Mouse (Mus musculus) limb, embryonic 15.5 days (tissue): ENCODE results near the gene Fgfr2. TPM values are rescaled to one million over a fixed set of nuclear protein-coding genes. Genes with fewer than 3 reads are reported as not detected.

Source experiments
- ATAC-seq: fragments of 200-750 bp; cut with Nextera tagmentation; 2 replicates; pipeline ENCODE4 v1.8.0; 2017; ENCODE audit warnings: low read depth, moderate TSS enrichment; ENCODE audit not compliant: insufficient number of reproducible peaks, low FRiP score, low TSS enrichment
- H3K27ac ChIP-seq: fragments of 300-500 bp; sonication (generic); 2 replicates; pipeline ENCODE4 v1.5.1; 2015; ENCODE audit warnings: moderate library complexity, mild to moderate bottlenecking, inconsistent platforms
- H3K27me3 ChIP-seq: fragments of 300-500 bp; sonication (generic); 2 replicates; pipeline ENCODE4 v1.6.1; 2015; ENCODE audit warnings: inconsistent platforms
- H3K36me3 ChIP-seq: fragments of 300-500 bp; sonication (generic); 2 replicates; pipeline ENCODE4 v1.6.1; 2015; ENCODE audit warnings: inconsistent platforms
- H3K4me1 ChIP-seq: fragments of 300-500 bp; sonication (generic); 2 replicates; pipeline ENCODE4 v1.6.1; 2015; ENCODE audit warnings: inconsistent platforms
- H3K4me2 ChIP-seq: fragments of 300-500 bp; sonication (generic); 2 replicates; pipeline ENCODE4 v1.6.1; 2015; ENCODE audit warnings: mild to moderate bottlenecking, inconsistent platforms
- H3K4me3 ChIP-seq: fragments of 300-500 bp; sonication (generic); 2 replicates; pipeline ENCODE4 v1.5.1; 2015; ENCODE audit warnings: mild to moderate bottlenecking, inconsistent platforms
- H3K9ac ChIP-seq: fragments of 300-500 bp; sonication (generic); 2 replicates; pipeline ENCODE4 v1.6.1; 2015; ENCODE audit warnings: inconsistent platforms
- H3K9me3 ChIP-seq: fragments of 300-500 bp; sonication (generic); 2 replicates; pipeline ENCODE4 v1.6.1; 2016; ENCODE audit warnings: inconsistent platforms
- WGBS: fragments of 180-500 bp; shearing (Covaris S2); methylation state at CpG from one replicate; pipeline ENCODE4 v1.1.7; 2015; 5-methylcytosine and 5-hydroxymethylcytosine counted together
- polyA plus RNA-seq: library from polyadenylated mRNA; unstranded; fragments of >200 nt; fragmentation: Nextera tagmentation; extraction: Ambion mirVana; gene quantifications from 2 replicates; pipeline ENCODE4 v1.2.1, GENCODE M21; 2015

The Fgfr2 gene
- polyA plus RNA-seq, 1 experiment from 2014 or later = 101 TPM

- 90% methylated on average over 7 of the region's 7 CpGs for WGBS
- no peak overlapping the region for H3K9ac ChIP-seq
- no peak overlapping the region for H3K4me2 ChIP-seq
- no peak for ATAC-seq
- H3K27ac ChIP-seq = no peak overlapping the region
- H3K27me3 ChIP-seq = no peaks in the 10 kb centered on the region
- H3K36me3 ChIP-seq = no peaks in the 10 kb centered on the region
- H3K4me3 ChIP-seq = no peak overlapping the region
- no peaks in the 10 kb centered on the region for H3K9me3 ChIP-seq
- H3K4me1 ChIP-seq = peaks cover 7% of the 10 kb centered on the region
Measured at GRCm38 (mm10) chr7:130337601-130338000, 2785.5 kb downstream of the Fgfr2 start.

- Histone ChIP-seq H3K4me2 (no peak overlapping the region), H3K4me1 (peaks cover 11% of the 10 kb centered on the region), H3K4me3 (no peak overlapping the region), H3K9ac (no peak overlapping the region), H3K27ac (no peak overlapping the region), H3K36me3 (no peaks in the 10 kb centered on the region), H3K9me3 (no peaks in the 10 kb centered on the region), H3K27me3 (no peaks in the 10 kb centered on the region)
- WGBS = 43% methylated on average over 4 of the region's 4 CpGs
- ATAC-seq = no peak
Measured at GRCm38 (mm10) chr7:130335440-130336051, 2787.6 kb downstream of the Fgfr2 start.

- no peak overlapping the region for H3K4me2 ChIP-seq
- no peaks in the 10 kb centered on the region for H3K36me3 ChIP-seq
- peaks cover 22% of the 10 kb centered on the region for H3K4me1 ChIP-seq
- no peak overlapping the region for H3K4me3 ChIP-seq
- H3K27me3 ChIP-seq = no peaks in the 10 kb centered on the region
- ATAC-seq = peak; percentile 53
- 60% methylated on average over 11 of the region's 11 CpGs for WGBS
- H3K9me3 ChIP-seq = no peaks in the 10 kb centered on the region
- no peak overlapping the region for H3K9ac ChIP-seq
- H3K27ac ChIP-seq = peak overlapping the region; percentile 77
Measured at GRCm38 (mm10) chr7:130332515-130333220, 2790.5 kb downstream of the Fgfr2 start.

DNA sequence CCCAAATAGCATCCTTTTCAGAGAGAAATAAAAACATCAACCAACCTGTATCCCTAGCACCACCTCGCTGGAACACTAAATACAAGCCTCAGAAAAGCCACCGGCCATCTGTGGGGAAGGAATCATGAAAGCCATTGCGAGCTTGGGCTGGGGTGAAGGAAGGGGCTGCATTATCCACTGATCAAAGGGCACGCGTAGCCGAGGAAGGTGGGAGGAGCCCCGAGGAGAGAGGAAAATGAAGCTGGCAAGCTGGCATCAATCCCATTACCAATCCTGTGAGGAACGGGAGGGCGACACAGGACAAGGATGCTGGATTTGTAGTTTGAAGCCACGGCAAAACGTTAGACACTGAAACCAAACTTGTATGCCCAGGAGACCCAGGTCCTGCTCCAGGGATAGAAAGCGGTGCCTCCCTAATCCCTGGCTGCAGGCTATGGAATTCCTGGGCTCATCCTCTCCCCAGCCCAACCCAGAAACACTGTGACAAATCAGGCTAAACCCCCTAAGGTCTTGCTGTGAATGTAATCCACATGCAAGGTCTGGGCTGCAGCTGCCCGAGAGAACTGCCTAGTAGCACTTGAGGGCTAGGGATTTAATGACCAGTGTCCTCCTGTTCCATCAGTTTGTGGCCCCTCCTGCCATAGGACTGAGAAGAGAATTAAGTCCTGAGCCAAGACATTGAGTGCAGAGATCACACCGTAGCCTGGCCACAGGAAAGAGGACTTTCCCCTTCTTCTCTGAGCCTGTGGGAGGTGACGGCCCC, 2795.4 kb downstream of the Fgfr2 start:
- H3K4me1 ChIP-seq = peaks cover 44% of the 10 kb centered on the region
- peak overlapping the region; percentile 61; the same call in 1 of the 2 replicates for H3K27ac ChIP-seq
- 0 out of 2 replicates have a peak overlapping the region, but pooled peaks have one; percentile 19 for H3K4me2 ChIP-seq
- 11% methylated on average over 15 of the region's 15 CpGs for WGBS
- no peaks in the 10 kb centered on the region for H3K36me3 ChIP-seq
- H3K9me3 ChIP-seq = no peaks in the 10 kb centered on the region
- no peaks in the 10 kb centered on the region for H3K27me3 ChIP-seq
- no peak overlapping the region for H3K4me3 ChIP-seq
- no peak overlapping the region for H3K9ac ChIP-seq
- ATAC-seq = no peak

DNA sequence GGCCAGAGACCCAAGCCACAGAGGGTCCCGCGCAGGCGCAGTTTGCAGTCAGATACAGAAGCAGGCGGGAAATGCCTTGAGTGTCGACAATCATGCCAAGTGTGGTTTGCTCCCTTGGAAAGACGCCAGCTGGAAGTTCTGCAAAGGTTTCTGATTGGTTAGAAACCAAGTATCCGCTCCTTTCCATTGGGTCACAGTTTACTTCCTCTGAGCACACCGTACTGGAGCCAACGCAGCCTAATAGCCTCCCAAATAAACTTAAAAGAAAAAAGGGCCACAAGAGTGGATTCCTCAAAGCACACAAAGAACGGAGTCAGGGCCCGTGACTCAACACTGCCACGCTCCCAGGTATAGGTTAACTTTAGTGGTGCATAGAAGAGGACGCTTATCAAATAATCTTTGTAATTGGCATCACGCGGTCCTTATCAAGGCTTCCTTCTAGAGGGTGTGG, 2797.1 kb downstream of the Fgfr2 start:
- WGBS = 54% methylated on average over 15 of the region's 15 CpGs
- no peaks in the 10 kb centered on the region for H3K36me3 ChIP-seq
- H3K27ac ChIP-seq = peak overlapping the region; percentile 51; the same call in 1 of the 2 replicates
- H3K4me1 ChIP-seq = peaks cover 41% of the 10 kb centered on the region
- no peak overlapping the region for H3K4me2 ChIP-seq
- no peak overlapping the region for H3K4me3 ChIP-seq
- no peaks in the 10 kb centered on the region for H3K27me3 ChIP-seq
- ATAC-seq = no peak
- H3K9me3 ChIP-seq = no peaks in the 10 kb centered on the region
- H3K9ac ChIP-seq = no peak overlapping the region

- no peak overlapping the region for H3K4me2 ChIP-seq
- peak overlapping the region; percentile 51 for H3K27ac ChIP-seq
- 19% methylated on average over 12 of the region's 14 CpGs for WGBS
- H3K9ac ChIP-seq = no peak overlapping the region
- H3K4me1 ChIP-seq = peaks cover 47% of the 10 kb centered on the region
- no peak overlapping the region for H3K4me3 ChIP-seq
- no peaks in the 10 kb centered on the region for H3K27me3 ChIP-seq
- ATAC-seq = no peak
- no peaks in the 10 kb centered on the region for H3K36me3 ChIP-seq
- no peaks in the 10 kb centered on the region for H3K9me3 ChIP-seq
Measured at GRCm38 (mm10) chr7:130324716-130325401, 2798.3 kb downstream of the Fgfr2 start.

- 72% methylated on average over 4 of the region's 4 CpGs for WGBS
Measured at GRCm38 (mm10) chr7:130323766-130324165, 2799.4 kb downstream of the Fgfr2 start.

DNA sequence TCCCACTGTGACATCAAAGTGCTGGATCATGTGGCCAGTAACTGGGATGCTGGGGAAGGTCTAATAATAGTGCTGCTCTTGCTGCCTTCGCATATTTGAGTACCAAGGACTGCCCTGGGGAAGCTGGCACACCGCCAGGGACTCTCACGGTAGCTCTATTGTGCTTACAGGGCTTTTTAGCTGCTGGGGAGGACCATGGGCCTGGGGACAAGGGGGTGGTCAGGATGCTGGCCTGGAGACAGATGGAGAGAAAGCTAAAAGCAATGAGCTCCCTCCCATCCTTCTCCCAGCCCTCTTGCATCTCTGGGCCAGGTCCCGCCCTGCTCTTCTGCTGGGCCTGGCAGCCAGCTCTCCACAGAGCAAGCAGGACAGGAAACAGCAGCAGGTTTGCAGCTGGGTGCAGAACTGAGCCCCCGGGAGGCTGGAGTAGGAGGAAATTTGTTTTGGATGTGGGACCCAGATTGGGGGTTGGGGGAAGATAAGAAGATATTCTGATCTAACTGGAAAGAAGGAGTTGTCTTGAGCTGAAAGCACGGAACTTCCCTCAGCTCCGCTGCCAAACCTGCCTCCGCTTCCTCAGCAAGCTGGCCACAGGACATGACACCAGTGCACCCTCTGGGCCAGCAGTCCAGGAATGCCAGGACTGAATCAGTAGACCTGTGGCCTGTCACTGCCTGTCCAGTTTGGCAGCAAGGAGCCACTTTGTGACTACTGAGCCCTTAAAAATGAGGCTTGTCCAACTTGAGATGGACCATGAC, 2803.2 kb downstream of the Fgfr2 start:
- no peaks in the 10 kb centered on the region for H3K27me3 ChIP-seq
- WGBS = 36% methylated on average over 8 of the region's 8 CpGs
- H3K9ac ChIP-seq = no peak overlapping the region
- H3K9me3 ChIP-seq = no peaks in the 10 kb centered on the region
- ATAC-seq = 0 out of 2 replicates have a peak, but pooled peaks have one; percentile 49
- no peak overlapping the region for H3K4me3 ChIP-seq
- H3K36me3 ChIP-seq = no peaks in the 10 kb centered on the region
- peaks cover 19% of the 10 kb centered on the region for H3K4me1 ChIP-seq
- H3K27ac ChIP-seq = peak overlapping the region; percentile 76
- no peak overlapping the region for H3K4me2 ChIP-seq

More at GRCm38 (mm10) chr7:130323766-130324165, 2799.4 kb downstream of the Fgfr2 start:
- no peak overlapping the region for H3K9ac ChIP-seq
- no peak overlapping the region for H3K4me2 ChIP-seq
- no peak overlapping the region for H3K27ac ChIP-seq
- no peaks in the 10 kb centered on the region for H3K27me3 ChIP-seq
- H3K36me3 ChIP-seq = no peaks in the 10 kb centered on the region
- no peaks in the 10 kb centered on the region for H3K9me3 ChIP-seq
- H3K4me3 ChIP-seq = no peak overlapping the region
- peaks cover 53% of the 10 kb centered on the region for H3K4me1 ChIP-seq
- no peak for ATAC-seq

- 74% methylated on average over 3 of the region's 3 CpGs for WGBS
- Histone ChIP-seq H3K36me3 (no peaks in the 10 kb centered on the region), H3K4me2 (no peak overlapping the region), H3K27ac (no peak overlapping the region), H3K4me1 (peaks cover 18% of the 10 kb centered on the region), H3K9ac (no peak overlapping the region), H3K4me3 (no peak overlapping the region), H3K27me3 (no peaks in the 10 kb centered on the region), H3K9me3 (no peaks in the 10 kb centered on the region)
- ATAC-seq = no peak
Measured at GRCm38 (mm10) chr7:130316294-130316693, 2806.9 kb downstream of the Fgfr2 start.

DNA sequence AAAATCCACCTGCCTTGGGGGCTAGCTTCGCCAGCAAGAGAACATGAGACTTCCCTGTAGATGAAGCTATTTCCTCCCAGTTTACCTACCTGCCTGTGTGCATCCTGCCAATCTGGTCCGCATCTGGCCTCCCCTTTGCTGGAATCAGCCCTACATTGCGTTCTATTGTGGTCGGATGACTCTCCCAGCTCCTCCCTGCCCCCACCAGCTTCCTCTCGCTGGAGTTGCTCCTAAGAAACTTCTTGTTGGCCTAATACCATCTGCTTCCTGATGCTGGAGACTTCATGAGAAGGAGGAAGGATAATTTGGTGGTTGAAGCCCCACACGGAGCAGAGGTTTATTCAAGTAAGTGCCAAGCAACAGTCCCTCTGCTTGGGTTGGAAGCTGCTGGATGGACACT, 2807.9 kb downstream of the Fgfr2 start:
- 69% methylated on average over 6 of the region's 6 CpGs for WGBS
- Histone ChIP-seq H3K36me3 (no peaks in the 10 kb centered on the region), H3K4me2 (no peak overlapping the region), H3K27ac (no peak overlapping the region), H3K4me3 (no peak overlapping the region), H3K9me3 (no peaks in the 10 kb centered on the region), H3K9ac (no peak overlapping the region), H3K27me3 (no peaks in the 10 kb centered on the region), H3K4me1 (peaks cover 14% of the 10 kb centered on the region)
- ATAC-seq = no peak

GRCm38 (mm10) chr7:130314658-130315057, 2808.5 kb downstream of the Fgfr2 start:
- no peak overlapping the region for H3K27ac ChIP-seq
- H3K36me3 ChIP-seq = no peaks in the 10 kb centered on the region
- H3K4me3 ChIP-seq = no peak overlapping the region
- H3K27me3 ChIP-seq = no peaks in the 10 kb centered on the region
- peaks cover 9% of the 10 kb centered on the region for H3K4me1 ChIP-seq
- no peak overlapping the region for H3K9ac ChIP-seq
- no peak for ATAC-seq
- H3K4me2 ChIP-seq = no peak overlapping the region
- WGBS = 91% methylated on average over 6 of the region's 6 CpGs
- no peaks in the 10 kb centered on the region for H3K9me3 ChIP-seq
